Mouse (Mus musculus): ENCODE measurements around the gene Chst11.

Gene Chst11

DNA sequence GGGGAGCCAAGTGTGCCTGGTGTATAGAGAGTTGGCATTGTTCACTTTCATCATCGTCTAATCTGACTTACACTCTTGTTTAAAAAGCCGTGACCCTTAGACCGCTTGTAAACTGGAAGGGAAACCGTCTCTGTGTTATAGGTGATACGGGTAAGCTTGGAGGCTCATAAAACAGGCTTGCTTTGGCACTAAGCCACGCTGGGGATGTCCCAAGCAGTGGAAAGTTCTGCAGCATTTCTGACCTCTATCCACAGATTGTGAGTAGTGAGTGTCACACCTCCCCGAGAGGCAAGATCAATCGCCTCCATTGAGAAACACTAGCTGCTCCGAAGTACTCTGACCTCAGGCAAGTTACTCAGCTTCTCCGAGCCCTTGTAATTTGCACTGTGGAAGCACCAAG, 47.3 kb downstream of the Chst11 start:
- in situ Hi-C loops (cut with MseI, MboI) = no loop called here

DNA sequence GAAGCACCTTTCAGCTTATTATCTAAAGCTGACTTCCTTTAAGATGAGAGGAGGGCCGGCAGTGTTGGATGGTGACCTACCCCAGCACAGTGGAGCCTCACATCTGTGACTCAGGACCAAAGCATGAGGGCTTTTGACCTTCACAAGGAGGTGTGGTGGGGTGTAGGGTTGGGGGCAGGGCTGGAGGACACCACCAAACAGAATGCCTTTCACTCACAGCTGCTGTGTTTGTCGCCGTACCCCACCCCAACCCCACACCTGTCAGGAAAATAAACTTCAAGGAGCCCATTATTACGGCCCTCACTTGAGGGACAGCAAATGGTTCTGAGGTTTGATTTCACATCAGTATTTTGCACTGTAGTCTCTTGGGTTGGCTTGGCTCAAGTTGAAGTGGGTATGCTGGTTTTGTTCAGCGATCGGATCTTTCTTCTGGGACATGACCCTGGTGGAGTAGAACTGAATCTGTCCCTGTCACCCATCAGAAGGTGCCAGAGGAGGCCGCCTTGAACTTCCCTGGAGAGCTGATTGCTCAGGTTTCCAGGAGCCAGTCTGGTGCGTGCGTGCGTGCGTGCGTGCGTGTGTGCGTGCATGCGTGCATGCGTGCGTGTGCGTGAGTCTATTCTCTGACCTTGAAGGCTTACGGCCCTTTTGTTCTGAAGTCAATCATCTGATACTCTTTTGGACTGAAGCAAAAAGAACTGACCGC, 51.2 kb downstream of the Chst11 start:
- in situ Hi-C loops (cut with MseI, MboI) = no loop called here

DNA sequence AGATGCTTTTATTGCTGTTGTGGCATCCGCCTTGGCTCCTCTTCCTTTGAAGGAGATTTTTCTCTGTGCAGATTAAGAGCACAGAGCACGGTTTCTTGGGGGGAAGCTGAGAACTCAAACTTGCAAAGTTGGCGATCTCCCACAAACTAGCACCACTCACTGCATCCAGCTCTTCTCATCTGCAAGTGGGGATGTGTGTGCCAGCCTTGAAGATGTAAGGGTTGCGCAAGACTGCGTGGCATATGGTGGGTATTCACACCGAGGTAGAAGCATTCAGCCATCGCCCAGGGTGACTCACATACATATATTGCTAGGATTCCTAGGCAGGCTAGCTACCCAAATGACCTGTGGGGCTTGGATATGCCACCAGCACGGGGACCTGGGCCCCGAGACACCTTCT, 52.9 kb downstream of the Chst11 start:
- in situ Hi-C loops (cut with MseI, MboI) = no loop called here

DNA sequence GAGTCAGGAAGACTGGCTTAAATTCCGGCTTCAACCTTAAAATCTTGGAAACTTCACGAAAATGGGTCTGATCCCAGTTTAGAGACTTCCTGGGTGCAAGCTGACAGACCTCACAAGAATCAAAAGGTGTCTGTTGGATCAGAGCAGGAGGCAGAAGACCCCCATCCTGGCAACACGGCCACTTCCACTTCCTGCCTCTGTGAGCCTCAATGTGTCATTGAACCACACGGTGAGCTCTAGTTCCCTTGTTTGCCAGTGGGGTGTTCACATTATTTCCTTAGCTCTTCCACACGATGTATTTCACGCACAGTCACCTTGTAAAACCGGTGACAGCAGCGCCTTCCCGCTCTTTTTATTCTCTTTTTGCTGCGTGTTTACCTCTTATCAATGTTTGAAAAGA, 54.1 kb downstream of the Chst11 start:
- in situ Hi-C loops (cut with MseI, MboI) = no loop called here

- in situ Hi-C loops (cut with MseI, MboI) = no loop called here
These were observed 56.6 kb downstream of the Chst11 start for GRCm38 (mm10) chr10:83041875-83042274.

DNA sequence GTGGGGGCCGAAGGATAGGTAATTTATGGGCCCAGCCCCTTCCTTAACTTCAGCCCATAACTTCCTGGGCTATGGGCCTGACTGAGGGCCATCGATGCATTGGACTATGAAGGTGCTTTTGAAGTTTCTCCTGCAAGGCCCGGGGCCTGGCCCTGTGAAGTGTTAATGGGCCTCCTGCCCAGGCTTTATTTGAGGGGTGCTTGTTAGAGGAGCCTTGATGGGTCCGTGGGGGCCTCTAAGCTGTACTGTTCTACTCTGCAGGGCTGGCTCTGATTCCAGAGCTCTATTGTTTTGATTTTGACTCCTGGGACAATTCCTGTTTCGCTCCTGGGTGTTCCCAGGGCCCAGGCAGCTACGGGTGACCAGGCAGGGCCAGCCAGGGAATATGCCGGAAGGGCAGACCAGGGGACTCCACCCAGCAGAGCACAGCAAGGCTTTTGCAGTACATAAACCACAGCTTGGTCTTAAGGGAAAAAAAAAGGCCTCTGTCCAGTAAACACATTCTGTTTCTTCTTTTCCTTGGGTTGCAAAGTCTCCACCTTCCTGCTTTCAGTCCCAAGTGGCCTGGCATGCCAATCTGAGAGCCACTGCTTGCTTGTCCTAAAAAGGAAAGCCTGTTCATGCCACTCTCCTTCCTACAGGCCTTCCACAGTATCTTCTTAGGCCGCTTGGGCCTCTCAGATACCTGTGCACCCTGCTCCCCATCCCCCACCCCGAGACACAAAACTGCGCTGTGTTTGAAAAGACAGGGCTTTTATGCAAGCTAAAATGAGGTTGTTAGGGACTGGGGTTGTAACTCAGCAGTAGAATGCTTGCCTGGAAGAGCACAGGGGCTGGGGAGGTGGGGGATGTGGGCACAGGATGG, 57.5 kb downstream of the Chst11 start:
- in situ Hi-C loops (cut with MseI, MboI) = no loop called here

- in situ Hi-C loops (cut with MseI, MboI) = no loop called here
These were observed 58.4 kb downstream of the Chst11 start for GRCm38 (mm10) chr10:83043478-83044259.

- in situ Hi-C loops (cut with MseI, MboI) = no loop called here
These were observed 64.0 kb downstream of the Chst11 start for GRCm38 (mm10) chr10:83049174-83049780.

GRCm38 (mm10) chr10:83053886-83054550, 68.7 kb downstream of the Chst11 start:
- in situ Hi-C loops (cut with MseI, MboI) = no loop called here

GRCm38 (mm10) chr10:83056291-83056690, 71.0 kb downstream of the Chst11 start:
- in situ Hi-C loops (cut with MseI, MboI) = no loop called here

- in situ Hi-C loops (cut with MseI, MboI) = no loop called here
These were observed 71.6 kb downstream of the Chst11 start for GRCm38 (mm10) chr10:83056866-83057265.

- in situ Hi-C loops (cut with MseI, MboI) = no loop called here
These were observed 74.9 kb downstream of the Chst11 start for GRCm38 (mm10) chr10:83060066-83060782.

GRCm38 (mm10) chr10:83062315-83062714, 77.0 kb downstream of the Chst11 start:
- in situ Hi-C loops (cut with MseI, MboI) = no loop called here

DNA sequence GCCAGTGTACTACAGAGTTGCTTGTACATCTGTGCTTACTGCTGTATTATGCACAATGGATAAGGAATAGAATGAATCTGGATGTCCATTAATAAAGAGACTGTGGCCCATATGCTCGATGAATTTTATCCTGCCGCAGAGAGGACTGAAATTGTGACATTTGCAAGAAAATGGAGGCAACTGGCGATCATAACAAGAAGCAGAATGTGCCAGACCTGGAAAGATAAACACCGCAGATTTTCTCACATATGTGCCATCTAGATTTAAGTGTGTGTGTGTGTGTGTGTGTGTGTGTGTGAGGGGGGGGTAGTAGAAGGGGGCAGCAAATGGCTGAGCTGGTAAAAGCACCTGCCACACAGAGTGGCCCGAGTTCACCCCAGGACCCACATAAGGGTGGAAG, 79.5 kb downstream of the Chst11 start:
- in situ Hi-C loops (cut with MseI, MboI) = no loop called here

GRCm38 (mm10) chr10:83066159-83066558, 80.9 kb downstream of the Chst11 start:
- in situ Hi-C loops (cut with MseI, MboI) = no loop called here

DNA sequence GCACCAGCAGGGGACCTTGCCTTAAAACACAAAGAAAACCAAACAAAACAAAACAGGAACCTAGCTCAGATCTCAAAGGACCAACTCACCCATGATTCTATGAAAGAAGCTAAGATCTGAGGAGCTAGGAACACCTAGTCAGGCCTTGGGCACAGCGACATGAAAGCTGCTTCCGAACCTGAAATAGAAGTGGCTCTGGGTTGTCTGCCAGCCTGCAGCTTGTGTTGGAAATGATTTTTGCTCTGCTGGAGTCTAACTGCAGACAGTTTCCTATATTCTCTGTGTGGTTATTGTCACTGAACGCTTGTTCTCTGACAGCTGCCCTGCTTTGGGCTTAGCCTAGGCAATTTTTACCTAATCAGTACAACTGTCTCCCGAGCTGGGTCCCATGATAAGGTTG, 82.0 kb downstream of the Chst11 start:
- in situ Hi-C loops (cut with MseI, MboI) = no loop called here

- in situ Hi-C loops (cut with MseI, MboI) = no loop called here
These were observed 83.2 kb downstream of the Chst11 start for GRCm38 (mm10) chr10:83068466-83068865.

- in situ Hi-C loops (cut with MseI, MboI) = no loop called here
These were observed 84.5 kb downstream of the Chst11 start for GRCm38 (mm10) chr10:83069791-83070190.

- in situ Hi-C loops (cut with MseI, MboI) = no loop called here
These were observed 86.7 kb downstream of the Chst11 start for GRCm38 (mm10) chr10:83071785-83072580.

DNA sequence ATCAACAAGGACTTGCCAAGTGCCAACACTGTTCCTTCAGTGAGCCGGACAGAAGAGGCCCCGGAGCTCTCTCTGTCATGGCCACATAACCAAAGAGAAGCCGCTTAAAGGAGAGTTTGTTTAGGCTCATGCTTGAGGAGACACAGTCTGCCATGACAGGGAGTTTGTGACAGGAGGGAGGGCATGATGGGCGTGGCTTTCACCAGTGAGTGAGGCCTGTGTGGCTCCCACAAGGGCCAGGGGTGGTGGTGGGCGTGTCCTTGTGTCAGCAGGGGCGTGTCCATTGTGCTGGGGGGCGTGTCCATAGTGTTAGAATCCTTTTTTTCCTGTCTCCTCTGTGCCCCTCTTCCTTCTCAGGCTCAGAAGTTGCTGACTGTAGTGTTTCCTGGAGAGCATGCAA, 87.8 kb downstream of the Chst11 start:
- in situ Hi-C loops (cut with MseI, MboI) = no loop called here

Measured in mouse trophoblast stem cell (cell line).